Mouse (Mus musculus) kidney, postnatal 36 days (tissue): ENCODE results near the gene Gm9918.
A peak's percentile ranks its signal among the peaks of the same experiment; 100 is the strongest.

Experiments
- DNase-seq, 2 experiments: peaks; one replicate each; pipeline ENCODE4 v3.0.0; 2021 to 2022; ENCODE audit warnings: mixed read lengths in 2 of 2

Gene Gm9918

DNA sequence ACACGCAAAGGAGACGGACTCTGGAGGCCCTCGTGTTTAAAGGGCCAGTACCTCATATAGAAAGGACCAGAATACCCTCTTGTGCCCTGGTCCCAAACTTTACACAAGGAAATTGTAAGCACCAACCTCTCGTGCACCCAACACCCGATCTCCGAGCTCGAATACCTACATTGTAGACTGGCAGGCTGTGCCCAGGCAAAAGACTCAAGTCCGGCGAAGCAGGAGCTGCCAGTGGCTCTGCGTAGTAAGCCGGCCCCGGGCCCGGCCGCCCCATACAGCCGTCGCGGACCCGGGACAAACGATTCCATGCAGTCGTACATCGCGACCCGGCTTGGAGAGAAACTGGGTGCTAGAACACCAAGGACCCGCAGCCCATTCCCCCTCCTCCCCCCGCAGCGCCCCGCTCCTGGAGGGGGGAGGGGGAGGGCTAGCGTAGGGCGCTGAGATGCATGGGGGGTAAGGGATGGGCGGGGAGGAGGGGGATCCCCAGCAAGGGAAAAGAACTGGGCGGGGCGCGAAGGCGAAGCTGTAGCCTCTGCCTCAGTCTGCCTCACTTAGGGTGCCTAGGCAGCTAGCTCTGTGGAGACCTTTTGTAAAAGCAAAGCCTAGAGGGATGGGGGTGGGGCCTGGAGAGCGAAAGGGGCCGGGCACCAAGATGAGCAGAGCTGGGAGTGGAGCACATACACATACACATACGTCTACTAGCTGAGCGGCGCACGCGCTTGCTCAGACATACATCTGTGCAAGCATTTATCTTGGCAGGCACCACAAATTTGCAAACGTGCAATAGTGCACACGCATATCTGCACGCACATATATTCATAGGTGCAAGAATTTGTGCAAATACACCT, 24.2 kb upstream of the Gm9918 start:
- peak; percentile 81 to 87 for DNase-seq

DNA sequence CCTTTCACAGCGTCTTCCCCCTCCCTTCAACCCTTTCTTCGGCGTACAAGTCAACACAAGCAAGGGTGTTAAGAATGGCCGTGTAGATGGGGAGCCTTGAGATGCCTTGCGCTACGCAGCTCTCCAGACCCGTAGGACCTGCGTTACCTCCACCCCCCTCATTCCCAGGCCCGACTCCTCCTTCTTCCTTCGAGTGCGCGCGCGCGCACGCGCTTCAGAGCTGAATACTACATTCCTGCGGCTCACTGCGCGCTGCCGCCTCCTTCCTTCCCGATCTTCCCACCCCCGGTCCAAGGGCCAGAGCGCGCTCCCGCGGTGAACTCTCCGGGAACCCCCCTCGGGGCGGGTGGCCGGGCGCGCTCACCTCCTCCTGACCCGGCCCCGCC, 23.5 kb upstream of the Gm9918 start:
- peak; percentile 99 for DNase-seq

DNA sequence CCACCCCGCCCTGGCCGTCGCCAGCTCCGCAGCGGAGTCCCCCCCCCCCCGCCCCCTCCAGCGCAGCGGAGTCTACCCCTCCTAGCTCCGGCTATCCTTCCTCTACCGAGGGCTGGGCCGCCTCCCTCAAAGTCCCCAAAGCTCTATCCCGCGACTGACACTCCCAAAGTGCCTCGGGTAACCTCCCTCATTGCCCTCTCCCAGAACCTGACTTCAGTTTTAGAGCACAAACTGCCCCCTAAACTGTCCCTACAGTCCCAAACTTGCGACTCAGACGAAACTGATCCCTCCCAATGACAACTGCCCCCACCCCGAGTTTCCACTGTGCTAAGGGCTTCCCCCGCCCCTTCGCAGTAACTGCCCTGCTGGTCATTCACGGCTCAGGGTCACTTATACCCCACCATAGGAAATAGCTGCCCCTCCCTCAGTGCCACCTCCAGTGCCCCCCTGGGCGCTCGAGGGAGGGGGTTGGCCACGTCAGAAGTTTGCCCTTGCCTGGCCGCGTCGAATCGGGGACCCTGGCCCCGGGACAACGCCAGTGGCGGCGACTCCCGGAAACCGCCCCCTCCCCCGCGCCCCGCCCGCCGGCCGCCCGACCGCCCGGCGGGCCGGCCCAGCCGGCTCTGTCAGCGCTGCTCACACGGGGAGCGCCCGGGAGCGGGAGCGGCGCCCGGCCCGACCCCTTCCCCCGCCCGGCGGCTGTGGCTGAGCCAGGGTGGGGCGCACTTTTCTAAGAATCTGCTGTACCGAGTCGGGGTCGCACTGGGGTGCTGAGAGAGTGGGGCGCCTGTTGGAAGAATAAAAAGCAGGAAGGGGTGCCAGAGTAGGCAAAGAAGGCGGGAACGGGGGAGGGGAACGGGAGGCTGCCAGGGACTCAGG, 22.9 kb upstream of the Gm9918 start:
- DNase-seq: peak; percentile 73 to 87

DNA sequence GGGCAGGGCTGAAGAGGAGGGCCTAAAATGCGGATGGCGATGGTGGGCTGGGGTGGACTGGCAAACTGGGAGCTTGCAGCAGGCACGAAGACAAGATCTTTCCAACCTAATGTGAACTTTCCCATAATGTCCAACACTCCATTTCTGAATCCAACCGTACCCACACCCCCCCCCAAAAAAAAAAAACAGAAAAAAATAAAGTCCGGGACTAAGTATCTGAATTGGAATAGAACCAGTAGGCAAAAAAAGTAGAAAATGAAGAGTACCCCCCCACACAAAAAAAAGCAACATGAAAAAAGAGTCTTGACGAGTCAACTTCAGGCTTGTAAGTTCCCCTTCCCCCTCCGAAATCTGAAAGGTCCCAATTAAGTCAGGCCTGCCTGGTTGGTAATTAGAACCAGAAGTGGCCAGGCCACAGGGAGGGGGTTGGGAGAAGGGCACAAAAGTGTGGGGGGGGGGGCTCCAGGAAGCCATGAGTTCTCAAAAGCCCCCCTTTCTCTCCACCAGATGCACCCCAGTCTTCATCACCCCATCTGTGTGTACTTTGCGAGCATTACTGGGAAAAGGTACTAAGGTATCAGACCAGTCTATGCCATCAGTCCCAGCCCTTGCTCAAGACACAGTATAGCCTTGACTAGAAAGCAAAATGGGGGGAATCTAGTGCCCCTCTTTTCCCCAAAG, 22.1 kb upstream of the Gm9918 start:
- no peak for DNase-seq

DNA sequence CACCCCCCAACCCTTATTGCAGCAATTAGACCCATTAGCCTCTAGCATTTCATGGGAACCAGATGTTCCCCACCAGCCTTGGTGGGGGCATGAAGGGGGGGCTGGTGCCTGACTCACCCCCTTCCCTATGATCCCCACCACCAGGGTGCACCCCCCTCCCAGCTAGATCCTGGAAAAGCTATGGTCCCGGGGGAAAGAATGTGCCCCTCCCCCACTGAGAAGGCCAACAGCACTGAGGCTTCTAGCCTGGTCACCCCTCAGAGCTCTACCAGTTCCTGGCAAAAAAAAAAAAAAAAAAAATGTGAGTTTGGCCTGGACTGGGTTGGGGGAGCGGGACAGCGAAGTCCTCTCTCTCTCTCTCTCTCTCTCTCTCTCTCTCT, 21.6 kb upstream of the Gm9918 start:
- no peak for DNase-seq

DNA sequence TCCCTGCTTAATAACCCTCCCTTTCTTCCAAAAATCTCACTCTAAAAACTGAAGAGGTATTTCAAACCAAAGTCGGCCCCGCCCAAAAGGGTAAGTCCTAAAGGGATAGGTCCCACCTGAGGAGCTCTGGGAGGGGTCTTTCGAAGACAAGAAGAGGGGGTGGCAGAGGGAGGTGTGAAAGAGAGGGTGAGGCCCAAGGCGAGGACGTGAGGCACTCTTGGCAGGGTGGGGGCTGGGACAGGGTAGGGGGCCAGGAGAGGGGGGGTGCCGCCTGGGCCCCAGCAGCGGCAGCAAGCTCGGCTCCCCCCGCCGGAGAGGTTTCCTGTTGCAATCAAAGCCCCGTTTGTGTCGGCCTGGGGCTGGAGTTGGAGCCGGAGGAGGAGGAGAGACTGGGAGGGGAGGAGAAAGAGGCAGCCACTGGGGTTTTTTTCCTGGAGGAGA, 21.1 kb upstream of the Gm9918 start:
- peak in 1 of 2 experiments; percentile 69 for DNase-seq

DNA sequence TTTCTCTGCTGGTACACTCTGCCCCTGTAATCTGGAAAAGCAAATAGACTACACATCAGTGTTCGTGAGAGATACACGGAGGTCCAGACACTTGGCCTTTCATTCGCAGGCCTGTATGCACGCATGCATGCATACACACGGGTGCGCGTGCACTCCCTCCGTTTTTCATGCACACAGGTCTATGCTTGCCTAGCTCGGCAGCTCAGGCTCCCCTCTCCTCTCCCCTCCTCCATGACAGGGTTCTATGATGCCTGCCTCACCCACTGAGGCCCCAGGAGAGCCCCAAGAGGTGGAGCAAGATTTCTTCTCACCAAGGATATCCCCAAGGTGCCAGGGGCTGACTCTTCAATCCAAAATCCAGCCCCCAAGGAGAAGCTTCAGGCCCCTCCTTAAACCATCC, 20.4 kb upstream of the Gm9918 start:
- no peak for DNase-seq

DNA sequence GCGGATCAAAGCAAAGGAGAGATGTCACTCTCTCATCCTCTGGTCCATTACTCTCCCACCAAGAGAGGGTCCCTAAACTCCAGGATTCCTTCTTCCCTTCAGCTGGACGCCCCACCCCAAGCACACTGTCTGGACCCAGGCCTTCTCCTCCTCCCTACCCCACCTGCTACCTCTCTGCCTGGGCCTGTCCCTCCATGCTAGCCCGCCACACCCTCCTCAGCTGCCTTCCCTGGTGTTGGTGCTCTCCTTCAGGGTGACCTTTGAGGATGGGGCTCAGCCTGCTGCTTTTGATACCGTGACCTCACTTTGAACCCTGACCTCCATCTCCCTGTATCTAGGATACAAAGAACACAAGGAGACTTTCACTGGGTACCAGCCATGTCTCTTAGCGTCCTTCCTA, 19.8 kb upstream of the Gm9918 start:
- no peak for DNase-seq

DNA sequence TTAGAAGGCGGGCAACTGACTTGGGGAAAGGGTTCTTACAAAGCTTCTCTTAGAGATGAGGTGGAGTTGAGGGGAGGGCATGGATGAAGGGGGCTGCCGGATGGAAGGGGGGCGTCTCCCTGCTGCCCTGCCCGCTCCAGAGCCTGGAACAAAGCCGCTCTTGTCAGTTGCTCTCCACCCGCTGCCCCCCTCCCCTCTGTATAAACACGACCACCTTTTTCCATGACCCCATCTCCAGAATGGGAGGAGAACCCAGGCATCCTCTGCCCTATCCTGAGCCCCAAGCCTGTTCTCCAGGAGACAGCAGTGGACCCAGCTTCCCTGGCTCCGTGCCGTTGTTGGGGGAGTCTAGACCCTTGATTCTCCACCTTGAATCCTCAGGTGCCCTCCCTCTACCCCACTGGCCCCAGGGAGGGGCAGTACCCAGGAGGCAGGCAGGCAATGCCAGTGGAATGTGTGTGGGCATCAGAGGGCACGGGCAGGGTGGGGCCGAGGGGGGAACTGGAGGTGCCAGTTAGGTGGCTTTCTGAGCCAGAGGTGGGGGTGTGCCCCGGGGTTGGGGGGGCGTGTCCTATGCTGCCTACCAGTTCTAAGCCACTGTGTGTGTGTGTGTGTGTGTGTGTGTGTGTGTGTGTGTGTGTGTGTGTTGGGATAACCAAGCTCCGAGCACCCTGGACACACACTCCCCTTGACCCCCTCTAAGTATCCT, 14.7 kb upstream of the Gm9918 start:
- DNase-seq: peak; percentile 61 to 71

DNA sequence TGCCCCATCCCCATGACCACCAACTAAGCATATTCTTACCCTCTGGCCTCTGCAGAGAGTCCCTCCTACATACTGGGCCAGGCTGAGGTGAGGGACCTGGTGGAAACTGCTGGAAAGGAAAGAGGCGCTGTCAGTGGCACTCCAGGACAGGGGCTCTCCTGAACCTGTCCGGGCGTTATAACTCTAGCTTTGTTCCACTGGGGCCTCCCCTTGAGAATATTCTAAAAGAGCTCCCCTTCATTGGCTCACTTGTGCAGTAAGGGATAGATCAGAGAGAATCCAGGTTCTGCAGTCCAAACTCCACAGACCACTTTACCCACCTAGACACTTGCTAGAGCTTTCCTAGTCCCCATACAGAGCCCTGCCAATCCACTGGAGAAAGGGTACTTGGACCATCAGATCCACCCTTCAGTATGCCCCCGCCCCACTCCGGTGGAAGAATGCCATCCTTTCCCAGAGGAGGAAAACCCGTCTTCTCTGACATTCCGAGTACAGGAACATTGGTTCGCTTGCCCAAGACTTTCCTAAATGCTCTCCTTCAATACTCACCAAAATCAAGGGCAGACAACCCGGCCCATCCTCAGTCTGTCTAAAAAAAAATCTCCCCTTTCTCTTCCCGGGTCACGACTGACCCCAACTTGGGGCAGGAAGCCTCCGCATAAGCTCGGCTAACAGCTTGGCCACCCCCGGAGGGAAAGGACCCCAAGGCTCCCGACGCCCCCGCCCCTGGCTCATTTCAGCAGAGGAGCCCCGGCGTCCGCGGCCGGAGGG, 13.7 kb upstream of the Gm9918 start:
- DNase-seq: no peak

DNA sequence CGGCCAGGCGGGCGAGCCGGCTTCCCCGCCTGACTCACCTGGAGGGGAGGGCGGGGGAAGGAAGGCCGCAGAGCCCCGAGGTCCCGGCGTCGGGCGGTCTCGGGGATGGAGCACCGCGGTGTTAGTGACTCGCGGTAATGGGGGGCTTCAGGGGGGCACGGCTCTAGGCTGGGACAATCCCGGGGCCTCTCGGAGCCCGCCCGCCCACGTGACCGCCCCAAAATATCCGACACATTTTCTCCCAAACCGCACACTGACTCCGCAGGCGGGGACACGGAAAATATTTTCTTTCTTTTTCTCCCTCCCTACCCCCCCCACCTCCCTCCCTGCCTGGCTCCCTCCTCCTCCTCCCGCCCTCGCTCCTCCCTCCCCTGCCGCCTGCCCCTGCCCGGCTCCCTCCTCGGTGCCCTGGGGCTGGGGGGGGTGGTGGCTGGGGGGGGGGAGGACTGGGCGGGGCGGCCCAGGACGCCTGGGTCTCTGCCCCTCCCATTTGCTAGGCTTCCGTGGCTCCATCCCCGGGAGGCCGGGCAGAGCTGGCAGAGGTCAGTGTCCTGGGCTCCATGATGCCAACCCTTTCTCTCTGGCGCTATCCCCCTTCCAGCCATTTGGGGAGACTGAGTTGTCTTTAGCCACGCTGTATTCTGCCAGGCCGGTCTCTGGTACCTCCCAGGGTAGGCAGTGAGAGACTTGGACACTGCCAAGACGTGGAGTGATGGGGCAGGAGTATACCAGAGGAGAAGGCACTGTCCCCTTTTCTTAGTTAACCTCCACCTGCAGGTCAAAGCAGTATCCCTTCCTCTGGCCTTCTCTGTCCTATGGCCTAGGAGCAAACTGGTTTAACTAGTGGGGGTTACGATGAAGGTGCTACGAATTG, 12.9 kb upstream of the Gm9918 start, which contains the start of gene Rarg:
Rarg (minus strand) TSS at position 316 of the 874 bp plus-strand sequence.
- DNase-seq: peak; percentile 62 to 67

DNA sequence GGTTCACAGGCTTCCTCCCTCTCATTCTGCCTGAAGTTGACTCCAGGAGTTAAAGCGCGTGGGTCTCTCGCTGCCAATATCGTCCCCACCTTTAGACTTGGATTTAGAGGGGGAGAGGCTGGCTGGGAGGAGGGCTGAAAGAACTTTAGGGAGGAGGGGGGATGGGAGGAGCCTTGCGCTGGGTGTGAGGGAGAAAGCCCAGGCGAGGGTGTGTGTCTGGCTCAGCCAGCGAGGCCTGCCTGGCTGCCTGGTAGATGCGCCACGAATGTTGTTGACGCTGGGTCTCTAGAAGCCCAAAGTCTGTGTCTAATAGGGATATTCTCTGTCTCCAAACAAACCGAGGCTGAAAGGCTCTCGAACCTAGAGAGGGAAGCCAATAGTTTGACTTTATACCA, 12.3 kb upstream of the Gm9918 start:
- peak in 1 of 2 experiments; percentile 62 for DNase-seq

DNA sequence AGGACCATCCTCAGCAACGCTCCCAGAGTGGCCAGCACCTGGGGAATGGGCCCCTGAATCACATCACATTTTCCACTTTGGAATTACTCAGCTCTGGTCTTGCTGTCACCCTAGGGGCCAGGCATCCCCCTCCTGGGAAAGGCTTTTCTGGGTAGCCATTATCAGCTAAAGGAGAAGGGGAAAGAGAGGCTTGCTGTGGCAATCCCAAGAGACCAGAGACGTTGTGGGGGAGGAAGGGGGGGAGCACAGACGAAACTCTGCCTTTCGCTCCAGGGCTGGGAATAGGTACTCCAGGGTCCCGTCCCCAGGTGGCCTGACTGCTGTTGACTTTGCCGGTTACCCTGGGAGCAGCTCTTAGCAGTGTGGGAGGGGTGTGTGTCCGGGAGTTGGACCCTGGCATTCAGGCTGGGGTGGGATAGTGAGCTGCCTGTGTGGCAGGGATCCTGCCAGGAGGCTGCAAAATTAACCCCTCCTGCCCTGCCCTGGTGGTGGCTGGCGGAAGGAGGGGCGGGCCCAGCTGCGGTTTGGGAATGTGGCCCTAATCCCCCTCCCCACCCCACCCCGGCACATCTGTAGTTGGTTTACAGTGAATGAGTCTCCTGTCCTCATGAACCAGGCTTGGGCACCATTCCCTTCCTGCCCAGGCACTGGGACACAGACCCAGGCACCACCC, 11.6 kb upstream of the Gm9918 start:
- no peak for DNase-seq

DNA sequence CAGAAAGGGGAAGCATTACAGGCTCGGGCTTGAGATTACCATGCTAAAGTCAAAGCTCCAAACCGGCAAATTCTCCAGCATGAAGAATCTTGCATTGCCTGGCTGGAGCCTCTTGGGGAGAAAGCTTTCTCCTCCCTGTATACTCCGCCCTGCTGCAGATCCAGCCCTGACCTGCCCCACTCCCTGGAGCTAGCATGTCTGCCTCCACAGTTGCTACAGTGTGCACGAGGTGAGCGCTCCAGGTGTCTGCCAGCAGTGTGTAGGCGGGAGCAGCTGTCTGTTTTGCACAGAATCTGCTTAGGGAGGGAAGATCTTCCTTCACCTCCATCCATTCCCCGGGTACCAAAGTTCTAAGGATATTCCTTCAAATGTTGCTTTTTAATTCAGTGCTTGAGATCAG, 7.8 kb upstream of the Gm9918 start:
- DNase-seq: no peak

DNA sequence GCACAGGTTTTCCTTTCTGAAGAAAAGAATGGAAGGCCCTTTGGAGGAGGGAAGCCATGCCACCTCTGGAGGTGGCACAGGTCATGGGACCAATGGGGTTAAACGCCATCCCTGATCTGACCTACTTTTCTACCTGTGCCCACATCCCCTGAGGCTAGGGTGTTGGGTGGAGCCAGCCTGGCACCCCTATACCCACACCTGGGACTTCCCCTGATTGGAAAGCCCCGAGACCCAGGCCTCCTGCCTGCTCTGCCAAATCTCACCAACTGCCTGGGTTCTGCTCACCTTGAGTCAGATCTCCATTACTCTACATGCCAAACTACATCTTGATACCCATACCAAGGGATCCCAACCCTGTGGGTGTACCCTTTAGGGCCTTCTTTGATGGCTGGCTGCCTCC, 7.3 kb upstream of the Gm9918 start:
- DNase-seq: no peak

DNA sequence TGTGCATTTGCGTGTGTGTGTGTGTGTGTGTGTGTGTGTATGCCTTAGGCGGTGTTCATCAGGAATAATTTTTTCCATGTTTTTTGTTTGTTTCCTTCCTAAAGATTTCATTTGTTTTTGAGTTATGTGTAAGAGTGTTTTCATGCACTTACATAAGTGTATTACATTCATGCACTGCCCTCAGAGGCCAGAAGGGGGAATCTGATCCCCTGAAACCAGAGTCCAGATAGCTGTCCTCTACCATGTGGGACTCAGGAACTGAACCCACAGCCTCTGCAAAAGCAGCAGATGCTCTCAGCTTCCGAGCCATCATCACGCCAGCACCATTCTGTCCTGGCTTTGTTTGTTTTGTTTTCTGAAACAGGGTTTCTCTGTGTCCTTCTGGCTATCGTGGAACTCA, 4.8 kb upstream of the Gm9918 start:
- no peak for DNase-seq

DNA sequence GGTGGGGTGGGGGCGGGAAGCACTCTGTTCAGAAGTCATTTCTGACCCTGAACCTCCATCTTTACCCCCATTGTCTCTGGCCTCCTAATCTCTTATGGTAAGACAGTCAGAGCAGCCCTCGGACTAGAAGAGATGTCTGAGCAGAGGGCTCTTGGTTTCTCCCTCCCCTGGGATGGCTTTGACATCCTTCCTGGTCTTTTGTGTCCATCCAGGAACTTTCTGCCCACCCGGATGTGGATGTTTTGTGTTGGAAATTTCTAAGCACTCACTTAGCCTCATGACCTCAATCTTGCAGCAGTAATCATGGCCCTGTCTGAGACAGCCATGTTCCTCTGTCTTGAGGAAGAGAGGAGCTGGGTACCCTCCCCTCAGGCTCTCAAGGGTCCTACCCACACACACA, 1.1 kb downstream of the Gm9918 start:
- peak; percentile 24 to 34 for DNase-seq

DNA sequence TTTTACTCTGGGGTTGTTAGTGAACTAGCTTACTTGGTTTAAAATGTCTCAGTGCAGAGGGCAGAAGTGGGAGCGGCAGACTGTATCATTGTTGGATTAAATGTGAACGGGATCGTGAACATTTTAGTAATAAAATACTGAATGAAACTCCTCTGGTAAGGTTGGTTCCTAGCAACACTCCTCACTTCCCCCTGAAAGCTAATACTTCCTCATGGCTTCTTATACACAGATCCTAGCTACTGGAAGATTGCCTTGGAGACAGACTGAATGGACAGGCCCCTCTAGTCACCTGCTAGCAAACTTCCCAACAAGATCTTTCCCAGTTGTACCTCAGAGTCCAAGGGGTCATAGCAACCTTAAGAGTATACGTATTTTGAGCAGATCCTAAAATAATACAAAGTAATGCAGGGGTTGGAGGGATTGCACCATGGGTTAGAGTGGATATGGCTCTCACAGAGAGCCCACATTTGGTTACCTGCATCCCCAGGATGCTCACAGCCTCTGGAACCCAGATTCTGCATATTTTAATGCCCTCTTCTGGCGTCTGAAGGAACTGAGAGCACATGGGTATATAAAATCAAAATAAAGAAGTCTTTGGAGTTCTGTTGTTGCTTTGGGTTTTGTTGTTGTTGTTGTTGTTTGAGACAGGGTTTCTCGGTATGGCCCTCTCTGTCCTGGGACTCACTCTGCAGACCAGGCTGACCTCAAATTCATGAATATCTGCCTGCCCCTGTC, 3.8 kb downstream of the Gm9918 start:
- DNase-seq: no peak

DNA sequence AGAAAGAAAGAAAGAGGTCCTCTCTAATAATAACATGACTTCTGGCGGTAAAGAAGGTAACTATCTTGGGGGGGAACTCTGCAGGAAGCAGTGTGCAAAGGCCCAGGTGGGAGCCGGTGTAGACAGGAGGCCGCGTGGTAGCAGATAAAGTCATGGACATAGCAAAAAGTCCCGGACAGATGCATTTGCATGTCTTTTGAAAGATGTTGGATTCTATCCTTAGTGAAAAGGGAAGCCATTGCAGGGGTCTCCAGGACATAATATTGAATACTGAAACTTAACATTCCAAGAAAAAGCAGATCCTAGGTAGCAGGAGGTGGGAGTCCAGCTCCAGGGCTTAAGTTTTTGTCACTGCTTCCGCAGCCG, 8.3 kb downstream of the Gm9918 start:
- no peak for DNase-seq
